Mouse (Mus musculus) CH12.LX (cell line): ENCODE measurements at regions not wholly inside any gene's neighbourhood (a gene's known extent, or its start where the extent isn't known, plus 50 kb on each side); places are given as distances from the start of the nearest gene placed in this dataset.
"Not testable (repeated sequence)": the region's sequence is repeated elsewhere in the genome, so short reads cannot be mapped to it uniquely, and the experiment has no call there.

Experiments used
- DNase-seq: peaks from one replicate; pipeline ENCODE4 v3.0.0-alpha.2; 2013; ENCODE audit errors: extremely low read depth
- H3K27ac ChIP-seq: 2 replicates; pipeline ENCODE4 v1.5.1; 2012; ENCODE audit warnings: low read depth, mild to moderate bottlenecking, control low read depth, moderate library complexity; ENCODE audit not compliant: insufficient read depth
- H3K27me3 ChIP-seq: replicated peaks from 2 replicates; pipeline ENCODE3; 2012; ENCODE audit warnings: inconsistent platforms
- H3K36me3 ChIP-seq, 2 experiments: replicated peaks in 1 of 2; 2 replicates each; pipeline versions ENCODE3 to v1.6.1; 2012; ENCODE audit warnings: inconsistent platforms in 1 of 2, low read length in 1 of 2, mild to moderate bottlenecking in 1 of 2, mixed read lengths in 1 of 2, moderate library complexity in 1 of 2; ENCODE audit not compliant: control insufficient read depth in 1 of 2, insufficient read depth in 1 of 2
- H3K4me1 ChIP-seq, 2 experiments: 2 replicates each; pipeline ENCODE4 v1.6.1; 2012; ENCODE audit warnings: inconsistent platforms in 1 of 2, moderate library complexity in 1 of 2; ENCODE audit not compliant: insufficient read depth in 2 of 2, control insufficient read depth in 1 of 2
- H3K4me2 ChIP-seq: 2 replicates; pipeline ENCODE4 v1.6.1; 2012; ENCODE audit warnings: low read depth, mild to moderate bottlenecking, control low read depth; ENCODE audit not compliant: poor library complexity, insufficient read depth, severe bottlenecking
- H3K4me3 ChIP-seq, 3 experiments: fragments of 150-350 bp in 1 of 3; sonication (generic) in 1 of 3; replicated peaks in 1 of 3; 2 replicates each; pipeline versions ENCODE3 to v1.5.1; 2011 to 2012; ENCODE audit warnings: low read depth in 2 of 3, low read length in 2 of 3, mild to moderate bottlenecking in 2 of 3, moderate library complexity in 2 of 3, control low read depth in 1 of 3, improper control_type of control experiment in 1 of 3, inconsistent platforms in 1 of 3, mixed read lengths in 1 of 3; ENCODE audit not compliant: poor library complexity in 1 of 3
- H3K79me2 ChIP-seq: replicated peaks from 2 replicates; pipeline ENCODE4 v1.6.1; 2012; ENCODE audit warnings: mild to moderate bottlenecking, moderate library complexity; ENCODE audit not compliant: control insufficient read depth, poor library complexity, insufficient read depth, severe bottlenecking; ENCODE audit errors: extremely low read depth
- H3K9ac ChIP-seq: 2 replicates; pipeline ENCODE4 v1.6.1; 2012; ENCODE audit warnings: low read depth, mild to moderate bottlenecking, control low read depth, moderate library complexity; ENCODE audit not compliant: insufficient read depth
- H3K9me3 ChIP-seq: replicated peaks from 2 replicates; pipeline ENCODE3; 2012; ENCODE audit warnings: low read length, inconsistent platforms, mixed read lengths
- BHLHE40 ChIP-seq: IDR thresholded peaks from 2 replicates; pipeline ENCODE4 v1.6.1; 2011; ENCODE audit warnings: mild to moderate bottlenecking, low read depth, low read length, improper control_type of control experiment
- E2F4 ChIP-seq: IDR thresholded peaks from 2 replicates; pipeline ENCODE4 v1.6.1; 2011; ENCODE audit warnings: low read depth, low read length, improper control_type of control experiment; ENCODE audit not compliant: insufficient replicate concordance
- ELF1 ChIP-seq: IDR thresholded peaks from 2 replicates; pipeline ENCODE4 v1.6.1; 2014; ENCODE audit warnings: low read depth, mild to moderate bottlenecking, inconsistent platforms, low read length, improper control_type of control experiment
- EP300 ChIP-seq: IDR thresholded peaks from 2 replicates; pipeline ENCODE4 v1.6.1; 2011; ENCODE audit warnings: low read length, improper control_type of control experiment
- GABPA ChIP-seq: IDR thresholded peaks from 2 replicates; pipeline ENCODE4 v1.6.1; 2012; ENCODE audit warnings: low read depth, low read length, improper control_type of control experiment, inconsistent platforms; ENCODE audit not compliant: insufficient replicate concordance
- HCFC1 ChIP-seq: IDR thresholded peaks from 2 replicates; pipeline ENCODE4 v1.6.1; 2012; ENCODE audit warnings: low read depth, mild to moderate bottlenecking, inconsistent platforms, low read length, improper control_type of control experiment
- IRF4 ChIP-seq: IDR thresholded peaks from 2 replicates; pipeline ENCODE4 v1.6.1; 2014; ENCODE audit warnings: low read depth, mild to moderate bottlenecking, inconsistent platforms, low read length, improper control_type of control experiment
- MAFK ChIP-seq: IDR thresholded peaks from 2 replicates; pipeline ENCODE4 v1.6.1; 2011; ENCODE audit warnings: low read length, improper control_type of control experiment; ENCODE audit not compliant: insufficient replicate concordance
- MAX ChIP-seq: IDR thresholded peaks from 2 replicates; pipeline ENCODE4 v1.6.1; 2011; ENCODE audit warnings: low read length, improper control_type of control experiment
- MAZ ChIP-seq: IDR thresholded peaks from 2 replicates; pipeline ENCODE4 v1.6.1; 2012; ENCODE audit warnings: low read depth, mild to moderate bottlenecking, inconsistent platforms, low read length, improper control_type of control experiment, moderate library complexity
- MEF2A ChIP-seq: IDR thresholded peaks from 2 replicates; pipeline ENCODE4 v1.6.1; 2014; ENCODE audit warnings: low read depth, mild to moderate bottlenecking, inconsistent platforms, low read length, improper control_type of control experiment, borderline replicate concordance
- MYC ChIP-seq: IDR thresholded peaks from 2 replicates; pipeline ENCODE4 v1.6.1; 2011; ENCODE audit warnings: low read depth, mild to moderate bottlenecking, improper control_type of control experiment, low read length
- NELFE ChIP-seq: IDR thresholded peaks from 2 replicates; pipeline ENCODE4 v1.6.1; 2011; ENCODE audit warnings: low read depth, low read length, improper control_type of control experiment
- NRF1 ChIP-seq: IDR thresholded peaks from 2 replicates; pipeline ENCODE4 v1.6.1; 2014; ENCODE audit warnings: low read depth, mild to moderate bottlenecking, inconsistent platforms, low read length, improper control_type of control experiment, moderate library complexity
- PAX5 ChIP-seq: IDR thresholded peaks from 2 replicates; pipeline ENCODE4 v1.6.1; 2012; ENCODE audit warnings: low read length, inconsistent platforms, mixed read lengths
- POLR2A ChIP-seq: IDR thresholded peaks from 2 replicates; pipeline ENCODE4 v1.6.1; 2011; ENCODE audit warnings: low read depth, mild to moderate bottlenecking, improper control_type of control experiment, low read length
- POLR2AphosphoS2 ChIP-seq: IDR thresholded peaks from 2 replicates; pipeline ENCODE4 v1.6.1; 2011; ENCODE audit warnings: low read depth, low read length, improper control_type of control experiment
- RAD21 ChIP-seq: IDR thresholded peaks from 2 replicates; pipeline ENCODE4 v1.6.1; 2011; ENCODE audit warnings: low read depth, mild to moderate bottlenecking, low read length, improper control_type of control experiment, moderate library complexity
- RCOR1 ChIP-seq: conservative IDR thresholded peaks from 2 replicates; pipeline ENCODE4 v1.6.1; 2012; ENCODE audit warnings: low read depth, mild to moderate bottlenecking, inconsistent platforms, low read length, improper control_type of control experiment
- SIN3A ChIP-seq: IDR thresholded peaks from 2 replicates; pipeline ENCODE4 v1.6.1; 2012; ENCODE audit warnings: low read length, improper control_type of control experiment, inconsistent platforms
- SMC3 ChIP-seq: IDR thresholded peaks from 2 replicates; pipeline ENCODE4 v1.6.1; 2011; ENCODE audit warnings: low read depth, low read length, improper control_type of control experiment
- TBP ChIP-seq: conservative IDR thresholded peaks from 2 replicates; pipeline ENCODE4 v1.6.1; 2011; ENCODE audit warnings: low read depth, low read length, improper control_type of control experiment
- TCF12 ChIP-seq: IDR thresholded peaks from 2 replicates; pipeline ENCODE4 v1.6.1; 2014; ENCODE audit warnings: low read depth, mild to moderate bottlenecking, inconsistent platforms, low read length, improper control_type of control experiment
- USF2 ChIP-seq: conservative IDR thresholded peaks from 2 replicates; pipeline ENCODE4 v1.6.1; 2011; ENCODE audit warnings: low read depth, low read length, improper control_type of control experiment
- ZKSCAN1 ChIP-seq: IDR thresholded peaks from 2 replicates; pipeline ENCODE4 v1.6.1; 2012; ENCODE audit warnings: low read depth, inconsistent platforms, low read length, improper control_type of control experiment, borderline replicate concordance
- dilution Hi-C: fragments of 300-500 bp; cut with MboI; formaldehyde crosslinking; loops from 2 replicates; pipeline ENCODE4 v1.14.3; 2020; ENCODE audit warnings: low sequenced_read_pairs; ENCODE audit not compliant: extremely low pct_unique_long_range_greater_than_20kb, extremely low pct_ligation_motif_present
- in situ Hi-C: fragments of 300-500 bp; cut with MboI; formaldehyde crosslinking; loops from 3 replicates; pipeline ENCODE4 v1.14.3; 2019; ENCODE audit warnings: low sequenced_read_pairs, low pct_ligation_motif_present, low pct_unique_long_range_greater_than_20kb, mixed read lengths

GRCm38 (mm10) chr15:92964131-92964530 is 310.8 kb downstream of the Gxylt1 start:
- dilution Hi-C loops = no loop called here
- Histone ChIP-seq H3K9me3 (peaks cover 69% of the 10 kb centered on the region), H3K79me2 (no peaks in the 10 kb centered on the region), H3K4me2 (no peak overlapping the region), H3K36me3 (no peaks in the 10 kb centered on the region), H3K9ac (no peak overlapping the region), H3K27me3 (no peaks in the 10 kb centered on the region), H3K4me1 (no peaks in the 10 kb centered on the region), H3K27ac (no peak overlapping the region), H3K4me3 (no peak overlapping the region)
- TF ChIP-seq NELFE (no peak), MAFK (no peak), RCOR1 (no peak), BHLHE40 (no peak), TBP (no peak), E2F4 (no peak), MAX (no peak), POLR2A (no peak), PAX5 (no peak), EP300 (no peak), GABPA (no peak), POLR2AphosphoS2 (no peak), MAZ (no peak), ZKSCAN1 (no peak), TCF12 (no peak)
- no peak for DNase-seq
- in situ Hi-C loops = no loop called here

GRCm38 (mm10) chr15:92950912-92951311 is 324.1 kb downstream of the Gxylt1 start:
- H3K4me1 ChIP-seq, H3K4me2 ChIP-seq, H3K4me3 ChIP-seq, H3K9ac ChIP-seq, H3K27me3 ChIP-seq, H3K79me2 ChIP-seq, dilution Hi-C loops, H3K36me3 ChIP-seq, in situ Hi-C loops, DNase-seq, H3K27ac ChIP-seq: not testable (repeated sequence)
- H3K9me3 ChIP-seq = peaks cover 59% of the 10 kb centered on the region

DNA sequence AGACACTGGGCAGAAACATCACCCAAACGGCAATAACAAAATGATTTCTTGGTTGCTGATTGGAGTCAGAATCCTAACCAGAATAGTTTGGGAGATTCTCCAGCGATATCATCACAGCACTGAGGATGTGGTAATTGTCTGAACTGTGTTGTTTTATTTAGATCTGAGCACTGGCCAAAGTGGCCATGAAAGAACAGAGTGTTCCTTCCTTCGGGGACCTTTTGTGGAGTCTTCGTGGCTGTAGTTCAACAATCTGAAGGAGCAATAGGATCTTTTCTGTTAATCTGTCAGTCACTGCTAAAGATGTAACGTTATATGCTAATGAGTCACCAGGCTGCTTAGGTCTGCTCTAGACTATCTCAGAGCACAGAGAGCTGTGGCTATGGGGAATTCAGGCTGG is 328.8 kb downstream of the Gxylt1 start:
- Histone ChIP-seq H3K27me3 (no peaks in the 10 kb centered on the region), H3K9me3 (peaks cover 70% of the 10 kb centered on the region), H3K4me2 (no peak overlapping the region), H3K27ac (no peak overlapping the region), H3K4me3 (no peak overlapping the region), H3K36me3 (no peaks in the 10 kb centered on the region), H3K9ac (no peak overlapping the region), H3K79me2 (no peaks in the 10 kb centered on the region), H3K4me1 (no peaks in the 10 kb centered on the region)
- DNase-seq = no peak
- dilution Hi-C loops (no loop called here), in situ Hi-C loops (no loop called here)
- TF ChIP-seq BHLHE40 = no peak
- TF ChIP-seq MYC = no peak
- TF ChIP-seq ELF1 = no peak
- TF ChIP-seq MAFK = no peak
- no peak for TF ChIP-seq SIN3A
- TF ChIP-seq IRF4 = no peak
- no peak for TF ChIP-seq NRF1
- TF ChIP-seq MEF2A = no peak
- TF ChIP-seq MAZ = no peak
- TF ChIP-seq PAX5 = no peak
- no peak for TF ChIP-seq RAD21
- TF ChIP-seq HCFC1 = no peak
- TF ChIP-seq USF2 = no peak
- TF ChIP-seq E2F4 = no peak
- no peak for TF ChIP-seq SMC3
- no peak for TF ChIP-seq POLR2A
